ENCODE assay signal across 9 mouse cellular contexts in genomic region chr4:48725660-48726348, GRCm38 (mm10).
A peak's percentile ranks its signal among the peaks of the same experiment; 100 is the strongest.
DNase-seq lines count a peak whose midpoint lies in the region; ATAC-seq lines count a peak whose summit lies in the region.
"Had no signal": no experiment of that assay in that cellular context is flagged by ENCODE, and none has a peak within 500 bp of the region (broad histone marks: within the 10 kb centered on the region; RNA-seq: fewer than 3 reads in every experiment).

No protein-coding gene starts in this region.

- 60% methylated on average over 13 of the region's 13 CpGs for WGBS in embryonic facial prominence, embryonic 15.5 days
- 22% methylated on average over 13 of the region's 13 CpGs for WGBS in midbrain, embryonic 14.5 days
- WGBS in intestine, embryonic 16.5 days, result 47% methylated on average over 13 of the region's 13 CpGs

- H3K4me3 ChIP-seq in embryonic facial prominence, embryonic 15.5 days (replicated peaks), result no peak overlapping the region
- H3K4me3 ChIP-seq in midbrain, embryonic 14.5 days (replicated peaks; ENCODE audit: low read depth, low read length), result no peak overlapping the region
- no peak overlapping the region for H3K4me3 ChIP-seq in intestine, embryonic 16.5 days (ENCODE audit: low read length)
- H3K4me3 ChIP-seq: embryonic facial prominence, embryonic 13.5 days had no signal

- no peak overlapping the region for H3K4me2 ChIP-seq in embryonic facial prominence, embryonic 15.5 days (replicated peaks)
- H3K4me2 ChIP-seq in midbrain, embryonic 14.5 days (ENCODE audit: low read length), result peak overlapping the region; percentile 31
- no peak overlapping the region for H3K4me2 ChIP-seq in intestine, embryonic 16.5 days (ENCODE audit: low read depth, low read length)
- H3K4me2 ChIP-seq: embryonic facial prominence, embryonic 13.5 days had no signal

- no peaks in the 10 kb centered on the region for H3K9me3 ChIP-seq in embryonic facial prominence, embryonic 15.5 days (replicated peaks)
- H3K9me3 ChIP-seq in midbrain, embryonic 14.5 days (ENCODE audit: control insufficient read depth, low read length), result no peaks in the 10 kb centered on the region
- H3K9me3 ChIP-seq in intestine, embryonic 16.5 days (ENCODE audit: control insufficient read depth, low read length), result no peaks in the 10 kb centered on the region
- H3K9me3 ChIP-seq: embryonic facial prominence, embryonic 13.5 days had no signal

- H3K36me3 ChIP-seq in embryonic facial prominence, embryonic 15.5 days, result no peaks in the 10 kb centered on the region
- H3K36me3 ChIP-seq in midbrain, embryonic 14.5 days (ENCODE audit: control insufficient read depth, insufficient read depth, low read length), result no peaks in the 10 kb centered on the region
- H3K36me3 ChIP-seq in intestine, embryonic 16.5 days (ENCODE audit: control insufficient read depth, insufficient read depth, low read length), result no peaks in the 10 kb centered on the region
- H3K36me3 ChIP-seq: embryonic facial prominence, embryonic 13.5 days had no signal

- no peak overlapping the region for H3K27ac ChIP-seq in embryonic facial prominence, embryonic 15.5 days (replicated peaks)
- H3K27ac ChIP-seq in midbrain, embryonic 14.5 days (replicated peaks; ENCODE audit: low read depth, low read length), result peak overlapping the region; percentile 81
- H3K27ac ChIP-seq in intestine, embryonic 16.5 days (ENCODE audit: low read length), result no peak overlapping the region
- H3K27ac ChIP-seq: embryonic facial prominence, embryonic 13.5 days had no signal

- H3K4me1 ChIP-seq in embryonic facial prominence, embryonic 15.5 days, result no peaks in the 10 kb centered on the region
- H3K4me1 ChIP-seq in midbrain, embryonic 14.5 days (ENCODE audit: control insufficient read depth, insufficient read depth, low read length), result peaks cover 26% of the 10 kb centered on the region
- H3K4me1 ChIP-seq in intestine, embryonic 16.5 days (ENCODE audit: control insufficient read depth, insufficient read depth, low read length), result no peaks in the 10 kb centered on the region
- H3K4me1 ChIP-seq: embryonic facial prominence, embryonic 13.5 days had no signal

- peak; percentile 34 for DNase-seq in R1 (ENCODE audit: low read depth, low spot score)
- peak; percentile 80 for DNase-seq in layer of hippocampus, adult 11-12 months (ENCODE audit: low spot score)
- peak; percentile 92 for DNase-seq in midbrain, embryonic 14.5 days
- DNase-seq in thymus, postnatal 36 days, result no peak
- no peak for DNase-seq in kidney, postnatal 10 days
- DNase-seq in kidney, adult 8-10 months, result no peak

- H3K9ac ChIP-seq in embryonic facial prominence, embryonic 15.5 days, result no peak overlapping the region
- H3K9ac ChIP-seq in midbrain, embryonic 14.5 days (replicated peaks; ENCODE audit: low read length), result no peak overlapping the region
- no peak overlapping the region for H3K9ac ChIP-seq in intestine, embryonic 16.5 days (ENCODE audit: low read depth, low read length)
- H3K9ac ChIP-seq: embryonic facial prominence, embryonic 13.5 days had no signal

- H3K27me3 ChIP-seq in embryonic facial prominence, embryonic 15.5 days, result no peaks in the 10 kb centered on the region
- no peaks in the 10 kb centered on the region for H3K27me3 ChIP-seq in midbrain, embryonic 14.5 days (ENCODE audit: control insufficient read depth, insufficient read depth, low read length)
- H3K27me3 ChIP-seq in intestine, embryonic 16.5 days (replicated peaks; ENCODE audit: control insufficient read depth, insufficient read depth, low read length), result no peaks in the 10 kb centered on the region
- H3K27me3 ChIP-seq: embryonic facial prominence, embryonic 13.5 days had no signal

- ATAC-seq in embryonic facial prominence, embryonic 15.5 days (ENCODE audit: insufficient number of reproducible peaks, low FRiP score, low TSS enrichment, low read depth), result 0 out of 2 replicates have a peak, but pooled peaks have one; percentile 19
- ATAC-seq in midbrain, embryonic 14.5 days (ENCODE audit: low FRiP score, low TSS enrichment), result peak; percentile 88
- ATAC-seq in intestine, embryonic 16.5 days, result no peak

Comparison
In these comparisons a context has a peak if more than half of its experiments do, and no peak if none do; other contexts are left out.
1. DNase-seq: peak in R1 (single experiment), layer of hippocampus, adult 11-12 months (single experiment) and midbrain, embryonic 14.5 days (single experiment); none in thymus, postnatal 36 days (0 of 2), kidney, postnatal 10 days (single experiment) and kidney, adult 8-10 months (0 of 2).